Mouse (Mus musculus) hematopoietic stem cell, adult 5-6 weeks (primary cell): ENCODE results near the gene 5730455P16Rik. TPM values are rescaled to one million over a fixed set of nuclear protein-coding genes. Genes with fewer than 3 reads are reported as not detected.
"Not testable (repeated sequence)": the region's sequence is repeated elsewhere in the genome, so short reads cannot be mapped to it uniquely, and the experiment has no call there.

ENCODE experiments used
- ATAC-seq, 2 experiments: fragments of 125-278 bp in 1 of 2; replicated peaks in 1 of 2; 2 replicates each; pipeline ENCODE4 v1.8.0; 2016 to 2017; ENCODE audit warnings: inconsistent platforms in 2 of 2, mild to moderate bottlenecking in 2 of 2, moderate number of reproducible peaks in 2 of 2, low read depth in 1 of 2, moderate TSS enrichment in 1 of 2; ENCODE audit not compliant: low FRiP score in 2 of 2, poor library complexity in 2 of 2, severe bottlenecking in 2 of 2, insufficient read depth in 1 of 2, low TSS enrichment in 1 of 2
- total RNA-seq: library from RNA; stranded (forward); fragments of 172-1452, 232-1000 nt; gene quantifications from 2 replicates; pipeline ENCODE4 v1.2.3, GENCODE M21; 2017

5730455P16Rik gene
- 15.4 and 16.1 TPM in 2 replicates for total RNA-seq

GRCm38 (mm10) chr11:80377712-80378451 is at the start of gene 5730455P16Rik:
Gene 5730455P16Rik (minus strand): TSS chr11:80378034.
- ATAC-seq: peak; percentile 35 to 68; a peak in 3 of 4 replicates

- not testable (repeated sequence) for ATAC-seq
These were observed 48.4 kb upstream of the 5730455P16Rik start for GRCm38 (mm10) chr11:80426029-80426813.

GRCm38 (mm10) chr11:80425247-80425778 is 47.5 kb upstream of the 5730455P16Rik start:
- ATAC-seq: no peak

GRCm38 (mm10) chr11:80424691-80425090 is 46.9 kb upstream of the 5730455P16Rik start:
- no peak for ATAC-seq

- ATAC-seq: no peak
These were observed 43.7 kb upstream of the 5730455P16Rik start for GRCm38 (mm10) chr11:80421421-80422047.

- no peak for ATAC-seq
These were observed 42.6 kb upstream of the 5730455P16Rik start for GRCm38 (mm10) chr11:80420202-80420984.

GRCm38 (mm10) chr11:80419743-80420142 is 41.9 kb upstream of the 5730455P16Rik start:
- no peak for ATAC-seq

GRCm38 (mm10) chr11:80417085-80417484 is 39.3 kb upstream of the 5730455P16Rik start:
- no peak for ATAC-seq

GRCm38 (mm10) chr11:80410377-80410776 is 32.5 kb upstream of the 5730455P16Rik start:
- ATAC-seq: no peak

- not testable (repeated sequence) for ATAC-seq
These were observed 30.0 kb upstream of the 5730455P16Rik start for GRCm38 (mm10) chr11:80407878-80408277.

- no peak for ATAC-seq
These were observed 18.8 kb upstream of the 5730455P16Rik start for GRCm38 (mm10) chr11:80396617-80397016.

GRCm38 (mm10) chr11:80395930-80396329 is 18.1 kb upstream of the 5730455P16Rik start:
- ATAC-seq: no peak

- ATAC-seq: no peak
These were observed 13.7 kb upstream of the 5730455P16Rik start for GRCm38 (mm10) chr11:80391407-80392120.

- no peak for ATAC-seq
These were observed 12.1 kb upstream of the 5730455P16Rik start for GRCm38 (mm10) chr11:80389885-80390284.

- no peak for ATAC-seq
These were observed 9.0 kb upstream of the 5730455P16Rik start for GRCm38 (mm10) chr11:80386790-80387189.

- no peak for ATAC-seq
These were observed 7.2 kb upstream of the 5730455P16Rik start for GRCm38 (mm10) chr11:80385055-80385454.
